Mouse (Mus musculus): ENCODE measurements around the gene Tubgcp6.

- TF ChIP-seq GATA1 (IDR thresholded peaks at IDR 0.05; ENCODE audit: borderline replicate concordance, low read length): no peak
- TF ChIP-seq FLI1 (IDR thresholded peaks at IDR 0.05; ENCODE audit: low read length): no peak
These were observed 29.4 kb upstream of the Tubgcp6 start for GRCm38 (mm10) chr15:89152312-89152711.

Measured in megakaryocyte, embryonic 14.5 days (primary cell).